Mouse (Mus musculus): ENCODE results near the gene E130308A19Rik. TPM values are rescaled to one million over a fixed set of nuclear protein-coding genes. Genes with fewer than 3 reads are reported as not detected.

The E130308A19Rik gene
- polyA plus RNA-seq, 1 experiment from 2014 or later, result 30.5 TPM

GRCm38 (mm10) chr4:59594614-59595013 lies 31.4 kb upstream of the E130308A19Rik start:
- Histone ChIP-seq H3K4me2 (no peak overlapping the region), H3K4me1 (ENCODE audit: control insufficient read depth, insufficient read depth, low read length) (no peaks in the 10 kb centered on the region), H3K9ac (ENCODE audit: low read depth, low read length) (no peak overlapping the region), H3K27ac (ENCODE audit: low read depth, low read length) (no peak overlapping the region), H3K4me3 (ENCODE audit: low read depth, low read length) (no peak overlapping the region), H3K9me3 (replicated peaks; ENCODE audit: control insufficient read depth, low read length) (no peaks in the 10 kb centered on the region), H3K27me3 (ENCODE audit: control insufficient read depth, insufficient read depth, low read length) (no peaks in the 10 kb centered on the region), H3K36me3 (ENCODE audit: control insufficient read depth, insufficient read depth, low read length) (peaks cover 3% of the 10 kb centered on the region; the same call in 1 of the 2 replicates)
- ATAC-seq (replicated peaks; ENCODE audit: insufficient number of reproducible peaks, low FRiP score, low TSS enrichment), result no peak
- WGBS (ENCODE audit: insufficient replicate concordance), result 67% methylated on average over 2 of the region's 2 CpGs

- no peaks in the 10 kb centered on the region for H3K27me3 ChIP-seq (ENCODE audit: control insufficient read depth, insufficient read depth, low read length)
- ATAC-seq (replicated peaks; ENCODE audit: insufficient number of reproducible peaks, low FRiP score, low TSS enrichment), result no peak
- no peak overlapping the region for H3K4me3 ChIP-seq (ENCODE audit: low read depth, low read length)
- peaks cover 3% of the 10 kb centered on the region; the same call in 1 of the 2 replicates for H3K36me3 ChIP-seq (ENCODE audit: control insufficient read depth, insufficient read depth, low read length)
- no peak overlapping the region for H3K9ac ChIP-seq (ENCODE audit: low read depth, low read length)
- no peaks in the 10 kb centered on the region for H3K9me3 ChIP-seq (replicated peaks; ENCODE audit: control insufficient read depth, low read length)
- H3K4me1 ChIP-seq (ENCODE audit: control insufficient read depth, insufficient read depth, low read length), result no peaks in the 10 kb centered on the region
- WGBS (ENCODE audit: insufficient replicate concordance), result 88% methylated on average over 2 of the region's 2 CpGs
- no peak overlapping the region for H3K27ac ChIP-seq (ENCODE audit: low read depth, low read length)
- H3K4me2 ChIP-seq, result no peak overlapping the region
Measured at GRCm38 (mm10) chr4:59596556-59596955, 29.5 kb upstream of the E130308A19Rik start.

- Histone ChIP-seq H3K36me3 (ENCODE audit: control insufficient read depth, insufficient read depth, low read length) (peaks cover 3% of the 10 kb centered on the region; the same call in 1 of the 2 replicates), H3K4me3 (ENCODE audit: low read depth, low read length) (no peak overlapping the region), H3K27me3 (ENCODE audit: control insufficient read depth, insufficient read depth, low read length) (no peaks in the 10 kb centered on the region), H3K9ac (ENCODE audit: low read depth, low read length) (no peak overlapping the region), H3K4me2 (no peak overlapping the region), H3K9me3 (replicated peaks; ENCODE audit: control insufficient read depth, low read length) (no peaks in the 10 kb centered on the region), H3K27ac (ENCODE audit: low read depth, low read length) (no peak overlapping the region), H3K4me1 (ENCODE audit: control insufficient read depth, insufficient read depth, low read length) (no peaks in the 10 kb centered on the region)
- WGBS (ENCODE audit: insufficient replicate concordance), result 85% methylated on average over 4 of the region's 4 CpGs
- no peak for ATAC-seq (replicated peaks; ENCODE audit: insufficient number of reproducible peaks, low FRiP score, low TSS enrichment)
Measured at GRCm38 (mm10) chr4:59602704-59603103, 23.3 kb upstream of the E130308A19Rik start.

- WGBS (ENCODE audit: insufficient replicate concordance), result 80% methylated on average over 3 of the region's 3 CpGs
- Histone ChIP-seq H3K4me2 (no peak overlapping the region), H3K9me3 (replicated peaks; ENCODE audit: control insufficient read depth, low read length) (no peaks in the 10 kb centered on the region), H3K27ac (ENCODE audit: low read depth, low read length) (no peak overlapping the region), H3K36me3 (ENCODE audit: control insufficient read depth, insufficient read depth, low read length) (no peaks in the 10 kb centered on the region), H3K27me3 (ENCODE audit: control insufficient read depth, insufficient read depth, low read length) (no peaks in the 10 kb centered on the region), H3K4me1 (ENCODE audit: control insufficient read depth, insufficient read depth, low read length) (no peaks in the 10 kb centered on the region), H3K9ac (ENCODE audit: low read depth, low read length) (no peak overlapping the region), H3K4me3 (ENCODE audit: low read depth, low read length) (no peak overlapping the region)
- ATAC-seq (replicated peaks; ENCODE audit: insufficient number of reproducible peaks, low FRiP score, low TSS enrichment), result no peak
Measured at GRCm38 (mm10) chr4:59604892-59605291, 21.1 kb upstream of the E130308A19Rik start.

GRCm38 (mm10) chr4:59605501-59605900 lies 20.5 kb upstream of the E130308A19Rik start:
- Histone ChIP-seq H3K9me3 (replicated peaks; ENCODE audit: control insufficient read depth, low read length) (no peaks in the 10 kb centered on the region), H3K27me3 (ENCODE audit: control insufficient read depth, insufficient read depth, low read length) (no peaks in the 10 kb centered on the region), H3K27ac (ENCODE audit: low read depth, low read length) (no peak overlapping the region), H3K4me3 (ENCODE audit: low read depth, low read length) (no peak overlapping the region), H3K4me2 (no peak overlapping the region), H3K9ac (ENCODE audit: low read depth, low read length) (no peak overlapping the region), H3K36me3 (ENCODE audit: control insufficient read depth, insufficient read depth, low read length) (no peaks in the 10 kb centered on the region), H3K4me1 (ENCODE audit: control insufficient read depth, insufficient read depth, low read length) (no peaks in the 10 kb centered on the region)
- no peak for ATAC-seq (replicated peaks; ENCODE audit: insufficient number of reproducible peaks, low FRiP score, low TSS enrichment)
- 95% methylated on average over 3 of the region's 3 CpGs for WGBS (ENCODE audit: insufficient replicate concordance)

GRCm38 (mm10) chr4:59610411-59610810 lies 15.6 kb upstream of the E130308A19Rik start:
- H3K4me3 ChIP-seq (ENCODE audit: low read depth, low read length), result no peak overlapping the region
- no peak for ATAC-seq (replicated peaks; ENCODE audit: insufficient number of reproducible peaks, low FRiP score, low TSS enrichment)
- H3K4me1 ChIP-seq (ENCODE audit: control insufficient read depth, insufficient read depth, low read length), result no peaks in the 10 kb centered on the region
- no peak overlapping the region for H3K27ac ChIP-seq (ENCODE audit: low read depth, low read length)
- H3K9me3 ChIP-seq (replicated peaks; ENCODE audit: control insufficient read depth, low read length), result no peaks in the 10 kb centered on the region
- H3K36me3 ChIP-seq (ENCODE audit: control insufficient read depth, insufficient read depth, low read length), result no peaks in the 10 kb centered on the region
- H3K4me2 ChIP-seq, result no peak overlapping the region
- 73% methylated on average over 3 of the region's 3 CpGs for WGBS (ENCODE audit: insufficient replicate concordance)
- no peaks in the 10 kb centered on the region for H3K27me3 ChIP-seq (ENCODE audit: control insufficient read depth, insufficient read depth, low read length)
- no peak overlapping the region for H3K9ac ChIP-seq (ENCODE audit: low read depth, low read length)

GRCm38 (mm10) chr4:59614986-59615385 lies 11.0 kb upstream of the E130308A19Rik start:
- H3K4me2 ChIP-seq, result no peak overlapping the region
- no peaks in the 10 kb centered on the region for H3K27me3 ChIP-seq (ENCODE audit: control insufficient read depth, insufficient read depth, low read length)
- no peak overlapping the region for H3K4me3 ChIP-seq (ENCODE audit: low read depth, low read length)
- H3K9ac ChIP-seq (ENCODE audit: low read depth, low read length), result no peak overlapping the region
- no peaks in the 10 kb centered on the region for H3K36me3 ChIP-seq (ENCODE audit: control insufficient read depth, insufficient read depth, low read length)
- WGBS (ENCODE audit: insufficient replicate concordance), result 28% methylated on average over 1 of the region's 1 CpGs
- H3K4me1 ChIP-seq (ENCODE audit: control insufficient read depth, insufficient read depth, low read length), result no peaks in the 10 kb centered on the region
- no peaks in the 10 kb centered on the region for H3K9me3 ChIP-seq (replicated peaks; ENCODE audit: control insufficient read depth, low read length)
- ATAC-seq (replicated peaks; ENCODE audit: insufficient number of reproducible peaks, low FRiP score, low TSS enrichment), result no peak
- H3K27ac ChIP-seq (ENCODE audit: low read depth, low read length), result no peak overlapping the region

- 83% methylated on average over 5 of the region's 5 CpGs for WGBS (ENCODE audit: insufficient replicate concordance)
- H3K4me1 ChIP-seq (ENCODE audit: control insufficient read depth, insufficient read depth, low read length), result no peaks in the 10 kb centered on the region
- H3K27ac ChIP-seq (ENCODE audit: low read depth, low read length), result no peak overlapping the region
- no peak overlapping the region for H3K4me2 ChIP-seq
- no peaks in the 10 kb centered on the region for H3K36me3 ChIP-seq (ENCODE audit: control insufficient read depth, insufficient read depth, low read length)
- no peaks in the 10 kb centered on the region for H3K9me3 ChIP-seq (replicated peaks; ENCODE audit: control insufficient read depth, low read length)
- H3K9ac ChIP-seq (ENCODE audit: low read depth, low read length), result no peak overlapping the region
- ATAC-seq (replicated peaks; ENCODE audit: insufficient number of reproducible peaks, low FRiP score, low TSS enrichment), result no peak
- no peak overlapping the region for H3K4me3 ChIP-seq (ENCODE audit: low read depth, low read length)
- no peaks in the 10 kb centered on the region for H3K27me3 ChIP-seq (ENCODE audit: control insufficient read depth, insufficient read depth, low read length)
Measured at GRCm38 (mm10) chr4:59619611-59620245, 6.3 kb upstream of the E130308A19Rik start.

- peaks cover 19% of the 10 kb centered on the region for H3K4me1 ChIP-seq (ENCODE audit: control insufficient read depth, insufficient read depth, low read length)
- ATAC-seq (replicated peaks; ENCODE audit: insufficient number of reproducible peaks, low FRiP score, low TSS enrichment), result peak; percentile 43; the same call in 1 of the 2 replicates
- WGBS (ENCODE audit: insufficient replicate concordance), result 1% methylated on average over 18 of the region's 18 CpGs
Measured at GRCm38 (mm10) chr4:59625676-59625997, 374 bp upstream of the E130308A19Rik start.

More at GRCm38 (mm10) chr4:59625676-59625997, 374 bp upstream of the E130308A19Rik start:
- Histone ChIP-seq H3K27me3 (ENCODE audit: control insufficient read depth, insufficient read depth, low read length) (no peaks in the 10 kb centered on the region), H3K4me2 (peak overlapping the region; percentile 68), H3K4me3 (ENCODE audit: low read depth, low read length) (peak overlapping the region; percentile 99), H3K27ac (ENCODE audit: low read depth, low read length) (peak overlapping the region; percentile 94), H3K9me3 (replicated peaks; ENCODE audit: control insufficient read depth, low read length) (no peaks in the 10 kb centered on the region), H3K9ac (ENCODE audit: low read depth, low read length) (peak overlapping the region; percentile 94), H3K36me3 (ENCODE audit: control insufficient read depth, insufficient read depth, low read length) (no peaks in the 10 kb centered on the region)

Data from heart, embryonic 11.5 days (tissue).